Mouse (Mus musculus): ENCODE measurements around the gene Bmpr1b. TPM values are rescaled to one million over a fixed set of nuclear protein-coding genes. Genes with fewer than 3 reads are reported as not detected.

Bmpr1b gene
- polyA plus RNA-seq, 1 experiment from 2014 or later = 4.1 TPM

DNA sequence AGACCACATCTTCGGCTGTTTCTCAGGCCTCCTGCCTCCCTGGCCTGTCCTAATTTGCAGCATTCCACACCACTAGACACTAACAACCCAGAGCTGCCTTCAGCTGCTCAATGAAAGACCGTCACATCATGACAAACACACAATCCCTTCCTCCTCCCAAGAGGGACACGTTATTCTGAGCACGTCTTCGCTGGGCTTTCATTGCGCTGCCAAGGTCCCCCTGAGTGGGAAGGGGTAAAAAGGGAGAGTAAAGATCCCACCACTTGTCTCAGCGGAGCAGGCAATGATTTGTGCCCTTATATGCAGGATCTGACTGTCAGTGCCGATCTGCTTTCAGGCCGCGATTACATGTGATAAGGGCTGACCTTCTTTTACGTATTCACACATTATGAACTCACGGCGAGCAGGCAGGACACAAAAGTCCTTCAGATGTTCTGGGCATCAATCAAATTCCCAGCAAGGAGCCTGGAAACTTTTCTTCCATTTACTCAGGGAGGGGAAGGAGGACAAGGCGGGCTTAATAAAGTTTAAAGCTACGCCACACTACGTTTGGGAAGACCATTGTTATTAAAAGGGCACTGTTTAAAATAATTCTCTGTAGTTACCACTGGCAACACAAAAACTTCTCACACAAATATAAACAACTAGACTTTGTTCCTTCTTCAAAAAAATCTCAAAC is 232.5 kb downstream of the Bmpr1b start:
- peaks cover 63% of the 10 kb centered on the region for H3K27me3 ChIP-seq
- H3K4me2 ChIP-seq = no peak overlapping the region
- no peak for ATAC-seq (ENCODE audit: insufficient number of reproducible peaks, insufficient read depth, low FRiP score, low TSS enrichment, low read depth)
- H3K9me3 ChIP-seq = no peaks in the 10 kb centered on the region
- H3K4me3 ChIP-seq = no peak overlapping the region
- 56% methylated on average over 16 of the region's 16 CpGs for WGBS
- H3K4me1 ChIP-seq = 0 out of 2 replicates have a peak, but pooled peaks cover 3% of the 10 kb centered on the region
- H3K36me3 ChIP-seq = no peaks in the 10 kb centered on the region
- H3K27ac ChIP-seq = no peak overlapping the region
- no peak overlapping the region for H3K9ac ChIP-seq

DNA sequence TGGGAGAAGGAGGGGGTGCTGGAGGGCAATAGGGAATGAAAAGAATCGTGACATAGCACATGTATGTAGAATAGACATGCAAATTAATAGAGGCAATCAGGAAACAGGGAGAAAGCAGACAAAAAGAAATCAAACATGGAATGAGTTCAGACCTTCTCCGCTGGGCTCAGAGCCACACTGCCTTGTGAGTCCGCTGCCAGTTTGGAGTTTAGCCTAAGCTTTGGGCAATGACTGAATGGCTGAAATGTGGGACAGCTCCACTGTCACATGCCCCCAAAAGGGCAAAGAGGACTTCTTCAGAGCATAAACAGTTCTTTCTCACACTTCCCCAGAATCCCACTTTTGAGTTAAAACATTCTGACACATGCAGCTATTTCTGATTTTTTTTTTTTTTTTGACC is 236.3 kb downstream of the Bmpr1b start:
- H3K36me3 ChIP-seq = no peaks in the 10 kb centered on the region
- peaks cover 9% of the 10 kb centered on the region for H3K4me1 ChIP-seq
- no peak overlapping the region for H3K27ac ChIP-seq
- no peaks in the 10 kb centered on the region for H3K9me3 ChIP-seq
- no peak overlapping the region for H3K9ac ChIP-seq
- no peak overlapping the region for H3K4me2 ChIP-seq
- H3K4me3 ChIP-seq = no peak overlapping the region
- ATAC-seq (ENCODE audit: insufficient number of reproducible peaks, insufficient read depth, low FRiP score, low TSS enrichment, low read depth) = no peak
- 81% methylated on average over 3 of the region's 3 CpGs for WGBS
- H3K27me3 ChIP-seq = peaks cover 80% of the 10 kb centered on the region

DNA sequence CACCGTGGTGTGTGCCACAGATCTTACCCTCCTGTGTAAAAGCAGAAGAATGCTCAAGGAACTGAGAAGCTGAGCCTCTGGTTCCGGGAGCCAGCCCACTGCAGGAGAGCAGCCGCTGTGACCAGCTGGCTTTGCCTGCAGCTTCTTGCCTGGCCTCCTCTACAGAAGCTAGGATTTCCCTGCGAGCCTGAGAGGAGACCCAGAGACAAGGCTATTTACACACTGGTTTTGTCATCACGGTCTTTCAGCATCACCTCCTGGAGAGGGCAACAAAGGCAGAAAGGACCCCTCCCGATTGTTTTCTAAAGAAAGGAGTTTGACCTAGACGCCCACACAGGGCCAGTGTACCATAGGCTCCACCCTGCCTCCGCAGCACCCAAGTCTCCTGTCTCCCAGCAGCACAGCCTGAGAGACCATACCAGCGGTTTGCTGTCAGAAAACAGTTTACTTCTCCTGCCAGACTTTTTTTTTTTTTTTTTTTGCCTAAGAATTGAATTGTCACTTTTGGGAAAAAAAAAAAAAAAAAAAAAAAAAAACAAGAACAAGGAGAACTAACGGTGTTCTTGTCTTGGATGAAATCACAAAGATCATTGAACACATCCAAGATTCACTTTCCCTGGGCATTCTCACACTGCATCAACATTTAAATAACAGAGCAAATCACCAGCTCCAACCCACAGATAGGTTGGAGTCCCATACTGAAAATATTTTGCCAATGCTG is 237.7 kb downstream of the Bmpr1b start:
- H3K27me3 ChIP-seq = peaks cover 88% of the 10 kb centered on the region
- H3K4me3 ChIP-seq = peak overlapping the region; percentile 2; the same call in 1 of the 2 replicates
- no peak overlapping the region for H3K27ac ChIP-seq
- no peaks in the 10 kb centered on the region for H3K9me3 ChIP-seq
- no peak for ATAC-seq (ENCODE audit: insufficient number of reproducible peaks, insufficient read depth, low FRiP score, low TSS enrichment, low read depth)
- H3K4me1 ChIP-seq = peaks cover 6% of the 10 kb centered on the region
- H3K4me2 ChIP-seq = peak overlapping the region; percentile 43
- no peaks in the 10 kb centered on the region for H3K36me3 ChIP-seq
- 8% methylated on average over 10 of the region's 10 CpGs for WGBS
- no peak overlapping the region for H3K9ac ChIP-seq

DNA sequence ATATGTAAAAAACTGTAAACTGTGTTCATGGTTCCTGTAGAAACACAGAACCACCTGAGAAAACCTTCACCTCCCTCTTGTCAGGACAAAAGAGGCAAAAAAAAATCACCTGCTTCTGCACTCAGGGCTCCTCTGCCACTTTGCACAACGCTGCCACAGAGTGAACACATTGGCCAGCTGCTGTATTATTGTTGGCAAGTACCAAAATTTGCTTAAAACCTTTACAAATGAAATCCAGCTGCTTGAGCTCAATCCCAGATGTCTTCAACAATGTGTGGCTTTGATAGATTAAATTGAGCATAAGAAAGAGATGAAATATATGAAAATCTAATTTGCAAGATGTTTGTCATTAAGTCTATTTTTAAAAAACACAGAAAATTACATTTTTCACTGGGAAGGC is 245.8 kb downstream of the Bmpr1b start:
- no peak for ATAC-seq (ENCODE audit: insufficient number of reproducible peaks, insufficient read depth, low FRiP score, low TSS enrichment, low read depth)
- WGBS = 20% methylated on average over 1 of the region's 1 CpGs
- Histone ChIP-seq H3K9ac (no peak overlapping the region), H3K36me3 (no peaks in the 10 kb centered on the region), H3K4me1 (peaks cover 17% of the 10 kb centered on the region), H3K4me3 (no peak overlapping the region), H3K4me2 (no peak overlapping the region), H3K27me3 (peaks cover 67% of the 10 kb centered on the region), H3K9me3 (no peaks in the 10 kb centered on the region), H3K27ac (no peak overlapping the region)

DNA sequence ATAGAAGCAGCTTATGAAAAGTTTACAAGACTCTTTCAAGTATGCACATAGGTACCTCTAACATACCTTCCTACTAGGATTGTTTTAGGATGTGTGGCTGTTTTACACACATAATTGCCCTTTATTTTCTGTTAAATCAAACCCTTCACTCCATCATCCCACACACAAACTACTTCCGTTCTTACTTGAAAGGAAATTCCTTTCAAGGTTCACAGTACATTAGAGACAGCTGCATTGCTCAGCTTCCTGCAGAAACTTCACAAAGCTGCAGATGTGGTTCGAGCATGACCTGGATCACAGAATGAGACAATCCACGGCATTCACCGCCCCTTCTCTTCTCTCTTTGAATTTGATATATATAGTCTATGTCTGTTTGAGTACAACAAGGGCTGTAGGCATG is 248.1 kb downstream of the Bmpr1b start:
- ATAC-seq (ENCODE audit: insufficient number of reproducible peaks, insufficient read depth, low FRiP score, low TSS enrichment, low read depth) = no peak
- Histone ChIP-seq H3K9ac (no peak overlapping the region), H3K27ac (no peak overlapping the region), H3K36me3 (no peaks in the 10 kb centered on the region), H3K4me2 (no peak overlapping the region), H3K4me3 (no peak overlapping the region), H3K4me1 (peaks cover 17% of the 10 kb centered on the region), H3K27me3 (peaks cover 55% of the 10 kb centered on the region), H3K9me3 (no peaks in the 10 kb centered on the region)
- WGBS = 10% methylated on average over 4 of the region's 4 CpGs

DNA sequence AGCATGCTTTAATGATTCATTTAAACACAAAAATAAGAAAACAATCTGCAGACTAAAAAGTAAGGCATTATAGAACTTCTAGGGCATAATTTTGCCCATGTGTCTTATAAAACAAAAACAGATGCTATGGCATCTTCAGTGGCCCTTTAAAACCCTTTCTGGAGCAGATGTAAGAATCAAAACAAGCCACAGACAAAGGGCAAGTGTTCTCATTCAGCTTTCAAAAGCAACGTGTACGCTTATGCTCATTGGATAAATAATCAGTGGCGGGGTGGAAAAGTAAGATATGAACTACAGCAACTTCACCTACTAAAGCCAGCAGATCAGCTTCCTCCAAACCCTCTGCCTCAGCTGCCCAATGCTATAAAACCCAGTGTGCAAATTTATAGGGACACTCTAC is 249.6 kb downstream of the Bmpr1b start:
- ATAC-seq (ENCODE audit: insufficient number of reproducible peaks, insufficient read depth, low FRiP score, low TSS enrichment, low read depth) = no peak
- Histone ChIP-seq H3K9ac (no peak overlapping the region), H3K4me1 (peaks cover 17% of the 10 kb centered on the region), H3K4me2 (no peak overlapping the region), H3K4me3 (no peak overlapping the region), H3K9me3 (no peaks in the 10 kb centered on the region), H3K27ac (no peak overlapping the region), H3K36me3 (no peaks in the 10 kb centered on the region), H3K27me3 (peaks cover 50% of the 10 kb centered on the region)
- WGBS = 17% methylated on average over 3 of the region's 3 CpGs

DNA sequence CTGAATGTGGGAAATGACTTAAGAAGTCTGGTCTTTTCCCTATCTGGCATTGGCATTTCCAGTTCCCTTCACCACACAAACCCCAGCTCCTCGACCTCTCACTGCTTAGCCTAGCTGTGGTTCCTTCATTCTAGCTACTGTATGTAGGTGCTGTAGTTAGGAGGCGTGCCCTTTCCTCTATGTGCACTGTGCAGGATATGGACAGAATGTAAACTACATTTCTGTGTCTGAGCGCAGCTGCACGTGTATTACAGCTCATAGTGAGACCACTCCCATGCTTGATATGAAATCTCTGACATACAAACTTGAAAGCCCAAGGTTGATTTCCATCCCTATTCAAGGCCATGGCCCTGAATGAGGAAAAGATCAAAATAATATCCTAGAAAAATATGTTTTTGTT is 252.1 kb downstream of the Bmpr1b start:
- H3K9ac ChIP-seq = no peak overlapping the region

DNA sequence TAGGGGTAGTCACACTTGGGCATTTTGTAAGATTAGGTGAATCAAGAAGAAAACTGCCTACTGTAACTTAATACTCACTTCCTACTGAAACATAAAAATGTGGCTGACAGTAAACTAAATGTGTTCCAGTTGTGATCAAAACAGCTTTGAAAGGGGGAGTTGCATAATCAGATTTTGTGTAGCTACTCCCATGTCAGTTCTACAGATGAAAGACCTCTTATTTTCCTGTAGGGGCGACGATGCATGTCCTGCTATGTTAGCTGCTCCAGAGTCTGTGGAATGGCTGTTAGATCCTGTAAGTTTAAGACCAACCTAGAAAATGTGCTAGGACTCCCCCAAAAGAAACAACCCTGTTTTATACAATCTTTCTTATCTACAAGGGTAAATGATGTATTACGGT is 253.2 kb downstream of the Bmpr1b start:
- Histone ChIP-seq H3K4me1 (peaks cover 8% of the 10 kb centered on the region), H3K36me3 (no peaks in the 10 kb centered on the region), H3K27me3 (peaks cover 54% of the 10 kb centered on the region), H3K27ac (no peak overlapping the region), H3K4me2 (no peak overlapping the region), H3K4me3 (no peak overlapping the region), H3K9me3 (no peaks in the 10 kb centered on the region), H3K9ac (no peak overlapping the region)
- 47% methylated on average over 3 of the region's 3 CpGs for WGBS
- ATAC-seq (ENCODE audit: insufficient number of reproducible peaks, insufficient read depth, low FRiP score, low TSS enrichment, low read depth) = no peak

More for the DNA sequence above, 252.1 kb downstream of the Bmpr1b start:
- Histone ChIP-seq H3K9me3 (no peaks in the 10 kb centered on the region), H3K27ac (no peak overlapping the region), H3K4me1 (peaks cover 14% of the 10 kb centered on the region), H3K27me3 (peaks cover 58% of the 10 kb centered on the region), H3K4me3 (no peak overlapping the region), H3K4me2 (no peak overlapping the region), H3K36me3 (no peaks in the 10 kb centered on the region)
- WGBS = 76% methylated on average over 4 of the region's 4 CpGs
- no peak for ATAC-seq (ENCODE audit: insufficient number of reproducible peaks, insufficient read depth, low FRiP score, low TSS enrichment, low read depth)

DNA sequence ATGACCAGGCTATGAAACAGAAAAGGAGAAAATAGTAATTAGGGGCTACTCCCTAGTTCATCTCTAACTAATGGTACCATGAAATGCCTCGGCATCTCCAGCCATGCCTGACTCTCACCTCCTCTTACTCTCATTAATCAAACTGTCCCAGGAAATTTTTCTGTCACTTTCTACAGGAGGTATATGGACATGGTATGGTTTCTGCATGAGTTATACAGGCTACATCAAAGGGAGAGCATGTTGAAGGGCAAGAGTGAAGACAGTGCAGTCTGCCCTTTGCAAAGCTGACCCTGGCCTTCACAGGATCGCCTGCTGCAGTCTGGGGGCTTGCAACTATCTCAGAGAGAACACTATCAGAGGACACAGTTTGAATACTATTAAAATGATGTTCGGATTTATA is 254.6 kb downstream of the Bmpr1b start:
- WGBS = 79% methylated on average over 3 of the region's 3 CpGs

DNA sequence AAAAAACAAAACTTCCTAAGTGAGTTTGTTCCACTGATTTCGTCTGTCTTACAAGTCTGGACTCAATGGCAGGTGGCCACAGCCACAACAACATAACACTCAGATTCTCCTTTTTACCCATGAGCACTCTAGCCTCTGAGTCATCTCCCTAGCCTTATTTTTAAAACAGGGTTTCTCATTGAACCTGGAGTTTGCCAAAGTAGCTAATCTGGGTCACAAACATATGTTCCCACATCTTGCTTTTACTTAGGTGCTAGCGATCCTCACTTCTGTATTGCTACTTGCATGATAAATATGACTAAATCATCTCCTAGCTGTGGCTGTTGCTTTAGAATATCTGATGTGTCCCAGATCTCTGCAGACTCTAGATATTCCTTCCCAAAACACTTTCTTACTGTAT is 260.1 kb downstream of the Bmpr1b start:
- H3K36me3 ChIP-seq = no peaks in the 10 kb centered on the region
- no peak overlapping the region for H3K4me2 ChIP-seq
- 88% methylated on average over 2 of the region's 2 CpGs for WGBS
- H3K27me3 ChIP-seq = peaks cover 31% of the 10 kb centered on the region
- H3K27ac ChIP-seq = no peak overlapping the region
- ATAC-seq (ENCODE audit: insufficient number of reproducible peaks, insufficient read depth, low FRiP score, low TSS enrichment, low read depth) = no peak
- H3K4me3 ChIP-seq = no peak overlapping the region
- no peak overlapping the region for H3K9ac ChIP-seq
- H3K4me1 ChIP-seq = no peaks in the 10 kb centered on the region
- H3K9me3 ChIP-seq = no peaks in the 10 kb centered on the region

More for the DNA sequence above, 254.6 kb downstream of the Bmpr1b start:
- H3K27ac ChIP-seq = no peak overlapping the region
- no peak overlapping the region for H3K9ac ChIP-seq
- H3K27me3 ChIP-seq = peaks cover 50% of the 10 kb centered on the region
- no peaks in the 10 kb centered on the region for H3K36me3 ChIP-seq
- no peak overlapping the region for H3K4me2 ChIP-seq
- no peak for ATAC-seq (ENCODE audit: insufficient number of reproducible peaks, insufficient read depth, low FRiP score, low TSS enrichment, low read depth)
- no peak overlapping the region for H3K4me3 ChIP-seq
- H3K9me3 ChIP-seq = no peaks in the 10 kb centered on the region
- H3K4me1 ChIP-seq = peaks cover under 1% of the 10 kb centered on the region

DNA sequence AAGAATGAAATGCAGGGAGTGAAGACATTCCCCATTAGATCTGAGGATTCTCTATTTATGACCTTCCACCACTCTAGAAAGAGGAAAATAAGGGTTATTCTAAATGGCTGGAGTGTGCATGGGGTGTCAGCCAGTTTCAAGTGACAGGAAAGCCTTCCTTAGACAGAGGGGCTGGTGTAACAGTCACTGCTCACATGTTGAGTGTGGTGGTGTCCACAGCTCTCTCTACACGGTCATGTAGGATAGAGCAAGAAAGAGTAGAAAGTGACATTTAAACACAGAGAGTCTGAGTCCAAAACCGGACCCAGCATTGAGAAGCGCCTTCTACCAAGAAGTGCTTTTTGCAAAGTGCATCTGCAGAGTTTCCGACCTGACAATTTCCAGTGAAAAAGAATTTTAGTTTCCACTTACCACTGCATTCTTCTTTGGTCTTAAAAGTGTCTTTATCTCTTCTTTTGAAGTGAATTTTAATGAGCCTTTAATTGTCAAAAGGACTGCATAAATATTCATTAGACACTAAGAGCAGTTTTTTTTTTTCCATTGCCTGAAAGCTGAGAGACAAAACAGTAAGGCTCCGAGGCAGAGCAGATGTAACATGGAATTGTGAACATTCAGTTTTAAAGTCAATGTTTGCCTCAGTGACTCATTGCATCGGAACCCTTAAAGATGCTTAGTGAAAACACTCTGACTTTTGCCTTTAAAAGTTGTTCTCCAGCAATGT is 263.2 kb downstream of the Bmpr1b start:
- no peak overlapping the region for H3K4me2 ChIP-seq
- H3K36me3 ChIP-seq = no peaks in the 10 kb centered on the region
- no peak overlapping the region for H3K27ac ChIP-seq
- H3K9me3 ChIP-seq = no peaks in the 10 kb centered on the region
- no peak overlapping the region for H3K9ac ChIP-seq
- H3K27me3 ChIP-seq = peaks cover 15% of the 10 kb centered on the region
- no peak overlapping the region for H3K4me3 ChIP-seq
- 82% methylated on average over 6 of the region's 6 CpGs for WGBS
- no peaks in the 10 kb centered on the region for H3K4me1 ChIP-seq
- ATAC-seq (ENCODE audit: insufficient number of reproducible peaks, insufficient read depth, low FRiP score, low TSS enrichment, low read depth) = no peak

All from embryonic facial prominence, embryonic 13.5 days (tissue).